Mouse (Mus musculus): ENCODE measurements around the gene Cpne5. TPM values are rescaled to one million over a fixed set of nuclear protein-coding genes. Genes with fewer than 3 reads are reported as not detected.

Cpne5 gene
- total RNA-seq, 2 experiments from 2014 or later = 121 to 149 TPM

- intact Hi-C loops (cut with DNase I) = no loop called here
Observed at GRCm38 (mm10) chr17:29218017-29218416, 19.9 kb downstream of the Cpne5 start.

GRCm38 (mm10) chr17:29216078-29216477, 21.9 kb downstream of the Cpne5 start:
- intact Hi-C loops (cut with DNase I) = no loop called here
- no peak for DNase-seq (ENCODE audit: low spot score in 2 of 2)

More at GRCm38 (mm10) chr17:29218017-29218416, 19.9 kb downstream of the Cpne5 start:
- no peak for DNase-seq (ENCODE audit: low spot score in 2 of 2)

- intact Hi-C loops (cut with DNase I) = no loop called here
Observed at GRCm38 (mm10) chr17:29214655-29215054, 23.3 kb downstream of the Cpne5 start.

GRCm38 (mm10) chr17:29214193-29214456, 23.8 kb downstream of the Cpne5 start:
- DNase-seq (ENCODE audit: low spot score in 2 of 2) = no peak

More at GRCm38 (mm10) chr17:29214655-29215054, 23.3 kb downstream of the Cpne5 start:
- no peak for DNase-seq (ENCODE audit: low spot score in 2 of 2)

GRCm38 (mm10) chr17:29213381-29214192, 24.4 kb downstream of the Cpne5 start:
- intact Hi-C loops (cut with DNase I) = no loop called here
- no peak for DNase-seq (ENCODE audit: low spot score in 2 of 2)

More at GRCm38 (mm10) chr17:29214193-29214456, 23.8 kb downstream of the Cpne5 start:
- intact Hi-C loops (cut with DNase I) = no loop called here

GRCm38 (mm10) chr17:29211836-29212235, 26.1 kb downstream of the Cpne5 start:
- intact Hi-C loops (cut with DNase I) = no loop called here
- no peak for DNase-seq (ENCODE audit: low spot score in 2 of 2)

- no peak for DNase-seq (ENCODE audit: low spot score in 2 of 2)
- intact Hi-C loops (cut with DNase I) = no loop called here
Observed at GRCm38 (mm10) chr17:29210037-29210436, 27.9 kb downstream of the Cpne5 start.

- peak in 1 of 2 experiments; percentile 14 for DNase-seq (ENCODE audit: low spot score in 2 of 2)
- intact Hi-C loops (cut with DNase I) = no loop called here
Observed at GRCm38 (mm10) chr17:29206052-29206451, 31.9 kb downstream of the Cpne5 start.

GRCm38 (mm10) chr17:29202604-29203003, 35.4 kb downstream of the Cpne5 start:
- intact Hi-C loops (cut with DNase I) = no loop called here
- no peak for DNase-seq (ENCODE audit: low spot score in 2 of 2)

- DNase-seq (ENCODE audit: low spot score in 2 of 2) = no peak
- intact Hi-C loops (cut with DNase I) = no loop called here
Observed at GRCm38 (mm10) chr17:29199821-29200220, 38.1 kb downstream of the Cpne5 start.

- peak; percentile 51 to 72 for DNase-seq (ENCODE audit: low spot score in 2 of 2)
- intact Hi-C loops (cut with DNase I) = no loop called here
Observed at GRCm38 (mm10) chr17:29199151-29199800, 38.7 kb downstream of the Cpne5 start.

GRCm38 (mm10) chr17:29195579-29195978, 42.4 kb downstream of the Cpne5 start:
- no peak for DNase-seq (ENCODE audit: low spot score in 2 of 2)
- intact Hi-C loops (cut with DNase I) = no loop called here

GRCm38 (mm10) chr17:29188989-29189388, 49.0 kb downstream of the Cpne5 start:
- no peak for DNase-seq (ENCODE audit: low spot score in 2 of 2)
- intact Hi-C loops (cut with DNase I) = no loop called here

GRCm38 (mm10) chr17:29186989-29187859, 50.7 kb downstream of the Cpne5 start:
- intact Hi-C loops (cut with DNase I) = no loop called here
- DNase-seq (ENCODE audit: low spot score in 2 of 2) = no peak

GRCm38 (mm10) chr17:29185376-29186046, 52.5 kb downstream of the Cpne5 start:
- DNase-seq (ENCODE audit: low spot score in 2 of 2) = no peak
- intact Hi-C loops (cut with DNase I) = no loop called here

GRCm38 (mm10) chr17:29183162-29183561, 54.8 kb downstream of the Cpne5 start:
- no peak for DNase-seq (ENCODE audit: low spot score in 2 of 2)
- intact Hi-C loops (cut with DNase I) = no loop called here

- intact Hi-C loops (cut with DNase I) = no loop called here
- no peak for DNase-seq (ENCODE audit: low spot score in 2 of 2)
Observed at GRCm38 (mm10) chr17:29181751-29182150, 56.2 kb downstream of the Cpne5 start.

- intact Hi-C loops (cut with DNase I) = no loop called here
- peak in 1 of 2 experiments; percentile 50 for DNase-seq (ENCODE audit: low spot score in 2 of 2)
Observed at GRCm38 (mm10) chr17:29180406-29181127, 57.4 kb downstream of the Cpne5 start.

GRCm38 (mm10) chr17:29179917-29180316, 58.0 kb downstream of the Cpne5 start:
- intact Hi-C loops (cut with DNase I) = loop anchor here (5.0 kb wide), 1 partner anchor 192 kb away; no protein-coding TSS in a partner anchor
- DNase-seq (ENCODE audit: low spot score in 2 of 2) = no peak

Data from left cerebral cortex, postnatal 25 days (tissue).